Mouse (Mus musculus) ES-E14 (cell line): ENCODE data around the gene 1110002E22Rik. TPM values are rescaled to one million over a fixed set of nuclear protein-coding genes. Genes with fewer than 3 reads are reported as not detected.

ENCODE experiments used
- DNase-seq: peaks from one replicate; pipeline ENCODE4 v3.0.0-alpha.2; 2013; ENCODE audit warnings: low read depth, low spot score
- H3K27ac ChIP-seq: 2 replicates; pipeline ENCODE4 v1.5.1; 2012; ENCODE audit warnings: low read depth, mild to moderate bottlenecking, low read length, moderate library complexity, mixed read lengths; ENCODE audit not compliant: poor library complexity, insufficient read depth, severe bottlenecking
- H3K36me3 ChIP-seq: 2 replicates; pipeline ENCODE4 v1.6.1; 2012; ENCODE audit warnings: mild to moderate bottlenecking, low read length, moderate library complexity, mixed read lengths; ENCODE audit not compliant: control insufficient read depth, poor library complexity, insufficient read depth, severe bottlenecking
- H3K4me1 ChIP-seq, 2 experiments: fragments of 150-350 bp in 1 of 2; sonication (generic) in 1 of 2; 2 replicates each; pipeline ENCODE4 v1.6.1; 2012; ENCODE audit warnings: low read length in 2 of 2, mild to moderate bottlenecking in 1 of 2, mixed read lengths in 1 of 2; ENCODE audit not compliant: control insufficient read depth in 2 of 2, insufficient read depth in 2 of 2, poor library complexity in 1 of 2
- H3K4me3 ChIP-seq, 2 experiments: fragments of 150-350 bp in 1 of 2; sonication (generic) in 1 of 2; 2 replicates each; pipeline ENCODE4 v1.5.1; 2012; ENCODE audit warnings: low read length in 2 of 2, low read depth in 1 of 2, mild to moderate bottlenecking in 1 of 2, mixed read lengths in 1 of 2; ENCODE audit not compliant: insufficient read depth in 1 of 2, poor library complexity in 1 of 2, severe bottlenecking in 1 of 2
- H3K9ac ChIP-seq: 2 replicates; pipeline ENCODE4 v1.6.1; 2012; ENCODE audit warnings: low read depth, mild to moderate bottlenecking, low read length, mixed read lengths; ENCODE audit not compliant: poor library complexity, insufficient read depth, severe bottlenecking
- H3K9me3 ChIP-seq: fragments of 150-350 bp; sonication (generic); 2 replicates; pipeline ENCODE4 v1.6.1; 2012; ENCODE audit warnings: low read depth, mild to moderate bottlenecking, low read length; ENCODE audit not compliant: control insufficient read depth, insufficient read depth
- CHD2 ChIP-seq: IDR thresholded peaks from 2 replicates; pipeline ENCODE4 v1.6.1; 2014; ENCODE audit warnings: mild to moderate bottlenecking, low read depth, low read length, inconsistent platforms
- HCFC1 ChIP-seq: IDR thresholded peaks from 2 replicates; pipeline ENCODE4 v1.6.1; 2012; ENCODE audit warnings: low read length, inconsistent platforms, borderline replicate concordance; ENCODE audit not compliant: insufficient read depth
- MAFK ChIP-seq: IDR thresholded peaks from 2 replicates; pipeline ENCODE4 v1.6.1; 2014; ENCODE audit warnings: mild to moderate bottlenecking, low read depth, low read length, inconsistent platforms; ENCODE audit not compliant: insufficient read depth
- ZC3H11A ChIP-seq: IDR thresholded peaks from 2 replicates; pipeline ENCODE4 v1.6.1; 2012; ENCODE audit warnings: low read depth, mild to moderate bottlenecking, inconsistent platforms, low read length, borderline replicate concordance
- ZNF384 ChIP-seq: IDR thresholded peaks from 2 replicates; pipeline ENCODE4 v1.6.1; 2012; ENCODE audit warnings: low read depth, low read length, inconsistent platforms
- in situ Hi-C, 2 experiments: fragments of 600-800 bp; cut with MboI; formaldehyde crosslinking; loops; one replicate each; pipeline ENCODE4 v1.15.1; 2025; ENCODE audit warnings: low sequenced_read_pairs in 2 of 2, inconsistent platforms in 1 of 2; ENCODE audit not compliant: unreplicated experiment in 2 of 2
- total RNA-seq: library from RNA; depleted of rRNA; stranded (reverse); fragments of 300-350 nt; gene quantifications from 2 replicates; pipeline ENCODE4 v1.2.3, GENCODE M21; 2012

The 1110002E22Rik gene
- total RNA-seq, 1 experiment = under 0.01 TPM

- Histone ChIP-seq H3K9me3 (no peaks in the 10 kb centered on the region), H3K4me1 (no peaks in the 10 kb centered on the region; a peak in 1 of 4 replicates), H3K36me3 (no peaks in the 10 kb centered on the region), H3K9ac (no peak overlapping the region), H3K27ac (no peak overlapping the region), H3K4me3 (no peak overlapping the region)
- TF ChIP-seq HCFC1 (no peak), ZNF384 (no peak), ZC3H11A (no peak), CHD2 (no peak), MAFK (no peak)
- DNase-seq = no peak
- in situ Hi-C loops = no loop called here
Observed at GRCm38 (mm10) chr3:138077476-138078340, 12.9 kb downstream of the 1110002E22Rik start.

DNA sequence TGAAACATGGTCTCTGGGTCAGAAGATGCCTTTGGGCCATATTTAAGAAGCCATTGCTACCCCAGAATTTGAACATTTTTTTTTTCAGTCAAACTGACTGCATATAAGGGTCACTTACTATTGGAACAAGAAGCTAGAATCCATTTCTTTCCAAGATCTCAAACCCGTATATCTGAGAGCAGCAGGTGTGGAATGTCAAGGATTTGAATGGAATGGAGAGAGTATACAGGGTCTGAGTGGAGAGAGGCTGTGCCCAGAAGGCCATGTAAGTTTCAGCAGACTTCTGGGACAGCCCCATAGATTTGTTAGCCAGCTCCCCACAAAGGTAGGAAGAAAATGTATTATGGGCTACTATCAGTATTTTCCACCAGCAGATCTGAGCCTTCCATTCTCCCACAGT is 13.8 kb downstream of the 1110002E22Rik start:
- Histone ChIP-seq H3K27ac (no peak overlapping the region), H3K4me1 (no peaks in the 10 kb centered on the region; a peak in 1 of 4 replicates), H3K9me3 (no peaks in the 10 kb centered on the region), H3K36me3 (no peaks in the 10 kb centered on the region), H3K9ac (no peak overlapping the region), H3K4me3 (no peak overlapping the region)
- no peak for TF ChIP-seq ZNF384
- no peak for TF ChIP-seq MAFK
- no peak for TF ChIP-seq CHD2
- no peak for TF ChIP-seq HCFC1
- no peak for TF ChIP-seq ZC3H11A
- DNase-seq = no peak
- in situ Hi-C loops = no loop called here

DNA sequence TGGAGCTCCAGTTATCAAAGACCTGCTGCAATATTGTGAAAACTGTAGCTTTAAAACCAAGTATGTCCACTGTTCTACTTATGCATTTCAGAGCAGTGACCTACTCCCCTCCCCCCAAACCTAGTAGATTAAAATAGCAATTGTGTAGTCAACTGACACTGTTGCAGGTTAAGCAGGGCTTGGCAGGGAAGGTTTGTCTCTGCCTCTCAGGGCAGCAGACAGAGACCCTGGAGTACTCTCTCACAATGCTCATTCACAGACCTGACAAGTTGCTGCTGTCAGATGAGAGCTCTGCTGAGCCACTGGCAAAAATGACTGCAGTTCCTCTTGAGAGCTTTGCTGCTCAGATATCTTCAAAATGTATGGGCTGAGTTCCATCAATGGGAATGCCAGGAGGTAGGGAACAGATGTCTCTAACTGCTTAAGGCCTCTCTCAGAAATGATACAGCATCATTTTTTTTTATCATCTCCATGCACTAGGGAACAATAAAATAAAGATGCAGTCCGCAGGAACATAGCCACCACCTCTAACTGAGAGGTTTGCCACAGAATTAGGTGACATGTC is 18.3 kb downstream of the 1110002E22Rik start:
- no peaks in the 10 kb centered on the region for H3K36me3 ChIP-seq
- H3K9me3 ChIP-seq = no peaks in the 10 kb centered on the region
- in situ Hi-C loops = no loop called here
- H3K4me1 ChIP-seq = no peaks in the 10 kb centered on the region
- no peak for DNase-seq
- no peak for TF ChIP-seq CHD2
- no peak for TF ChIP-seq ZNF384
- TF ChIP-seq HCFC1 = no peak
- TF ChIP-seq ZC3H11A = no peak
- H3K4me3 ChIP-seq = no peak overlapping the region
- H3K27ac ChIP-seq = no peak overlapping the region
- H3K9ac ChIP-seq = no peak overlapping the region

DNA sequence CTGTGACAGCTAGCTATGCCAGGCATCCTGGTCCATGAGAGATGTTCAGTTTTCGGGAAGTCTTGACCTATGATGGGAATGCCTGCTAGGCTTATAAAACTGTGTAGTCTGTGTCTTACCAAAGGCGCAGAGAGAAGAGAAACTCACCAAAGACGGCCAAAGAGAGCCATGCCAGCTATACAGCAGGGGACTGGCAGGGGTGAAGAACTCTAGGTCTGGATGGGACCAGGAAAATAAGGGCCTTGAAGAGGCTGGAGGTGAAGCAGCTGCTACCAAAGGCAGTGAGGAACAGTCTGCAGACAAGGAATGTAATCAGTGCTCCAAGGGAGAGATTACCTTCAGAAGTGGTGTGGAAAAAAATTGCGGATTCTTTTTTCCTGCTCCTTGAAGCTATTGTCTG is 19.0 kb downstream of the 1110002E22Rik start:
- in situ Hi-C loops = no loop called here
- no peak for TF ChIP-seq ZNF384
- TF ChIP-seq HCFC1 = no peak
- no peak for TF ChIP-seq MAFK
- no peak for TF ChIP-seq CHD2
- no peak for TF ChIP-seq ZC3H11A
- H3K27ac ChIP-seq = no peak overlapping the region

More for the DNA sequence above, 19.0 kb downstream of the 1110002E22Rik start:
- no peak overlapping the region for H3K4me3 ChIP-seq
- DNase-seq = no peak
- H3K36me3 ChIP-seq = no peaks in the 10 kb centered on the region
- H3K4me1 ChIP-seq = no peaks in the 10 kb centered on the region
- no peaks in the 10 kb centered on the region for H3K9me3 ChIP-seq
- no peak overlapping the region for H3K9ac ChIP-seq
